Mouse (Mus musculus) cerebellum, adult 2 months (tissue): ENCODE data around the gene Fam135a.

Source experiments
- CTCF ChIP-seq: fragments of 200-500 bp; IDR thresholded peaks from 2 replicates; pipeline ENCODE4 v1.5.1; 2011; ENCODE audit warnings: low read depth, mild to moderate bottlenecking, control low read depth, low read length, moderate library complexity, borderline replicate concordance; ENCODE audit not compliant: insufficient read depth
- POLR2A ChIP-seq: fragments of 200-500 bp; IDR thresholded peaks from 2 replicates; pipeline ENCODE4 v1.6.1; 2011; ENCODE audit warnings: low read length, control low read depth, borderline replicate concordance; ENCODE audit not compliant: insufficient read depth

DNA sequence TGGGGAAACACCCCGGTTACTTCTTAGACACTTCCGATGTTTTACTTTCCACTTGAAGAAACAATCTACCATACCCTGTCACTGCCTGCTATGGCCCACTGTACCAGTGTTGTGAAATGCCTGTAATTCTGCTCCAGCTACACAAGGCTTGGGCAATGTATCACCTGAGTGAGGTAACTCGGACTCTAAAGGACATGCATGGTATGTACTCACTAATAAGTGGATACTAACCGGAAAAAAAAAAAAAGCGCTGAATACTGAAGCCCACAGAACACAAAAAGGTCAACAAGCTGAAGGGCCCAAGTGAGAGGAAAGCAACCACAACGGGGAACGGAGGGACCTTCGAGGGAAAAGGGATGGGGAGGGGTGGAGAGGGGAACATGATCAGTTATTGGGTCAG is 92.5 kb downstream of the Fam135a start:
- TF ChIP-seq CTCF (no peak), POLR2A (no peak)
